Mouse (Mus musculus): ENCODE results near the gene F3.

DNA sequence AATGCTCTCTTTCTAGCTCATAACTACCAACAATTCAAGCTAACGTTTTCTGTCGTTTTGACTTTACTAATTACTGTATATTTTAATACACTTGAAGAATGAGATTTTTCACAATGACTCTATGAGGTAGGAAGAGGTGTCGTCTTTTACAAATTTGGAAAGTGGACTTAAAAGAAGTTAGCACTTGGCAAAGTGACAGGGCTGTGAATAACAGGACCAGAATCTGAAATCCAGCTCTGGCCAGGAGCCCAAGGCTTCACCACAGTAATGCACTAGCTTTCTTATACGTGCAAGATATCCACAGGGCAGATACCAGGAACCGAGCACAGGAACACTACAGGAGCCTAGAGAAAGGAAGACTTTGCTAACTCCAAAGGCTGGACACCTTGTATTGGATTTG is 17.2 kb upstream of the F3 start:
- TF ChIP-seq USF1 (IDR thresholded peaks at IDR 0.05; ENCODE audit: low read depth), result no peak
- no peak for TF ChIP-seq CTCF (IDR thresholded peaks at IDR 0.05; ENCODE audit: control insufficient read depth, insufficient read depth, insufficient read length)
- no peak for TF ChIP-seq MAX (IDR thresholded peaks at IDR 0.05)
- TF ChIP-seq FOSL1 (IDR thresholded peaks at IDR 0.05; ENCODE audit: insufficient read depth, low read length, poor library complexity, severe bottlenecking), result no peak
- no peak for TF ChIP-seq MYOG (IDR thresholded peaks at IDR 0.05; ENCODE audit: control insufficient read depth, extremely low read depth, insufficient read length)
